Comparison of ENCODE assay signal across 8 mouse cellular contexts in genomic region chr1:155233378-155233777, GRCm38 (mm10). TPM values are rescaled to one million over a fixed set of nuclear protein-coding genes. Genes with fewer than 3 reads are reported as not detected.
DNase-seq lines count a peak whose midpoint lies in the region; ATAC-seq and TF ChIP-seq lines count a peak whose summit lies in the region.

No protein-coding gene starts in this region.

- TF ChIP-seq POLR2A in olfactory bulb, adult 2 months (IDR thresholded peaks at IDR 0.05; ENCODE audit: insufficient read depth, low read depth, low read length), result no peak

- H3K4me1 ChIP-seq in lung, embryonic 16.5 days (replicated peaks; ENCODE audit: control insufficient read depth, insufficient read depth, low read length), result peaks cover 33% of the 10 kb centered on the region
- peaks cover 82% of the 10 kb centered on the region for H3K4me1 ChIP-seq in hindbrain, embryonic 15.5 days (replicated peaks)
- H3K4me1 ChIP-seq in olfactory bulb, adult 2 months (ENCODE audit: control insufficient read depth, insufficient read depth, low read length), result peaks cover 61% of the 10 kb centered on the region

- no peak for DNase-seq in gastrocnemius, adult 2 months
- no peak for DNase-seq in gastrocnemius, adult 8-10 months (ENCODE audit: low spot score in 2 of 2)
- no peak for DNase-seq in lung, postnatal 36 days
- no peak for DNase-seq in urinary bladder, postnatal 10 days (ENCODE audit: low spot score)

- peaks cover 2% of the 10 kb centered on the region; the same call in 1 of the 2 replicates for H3K36me3 ChIP-seq in lung, embryonic 16.5 days (ENCODE audit: control insufficient read depth, insufficient read depth, low read length)
- H3K36me3 ChIP-seq in hindbrain, embryonic 15.5 days, result no peaks in the 10 kb centered on the region

- H3K27ac ChIP-seq in gastrocnemius, adult 2 months, result peak overlapping the region; percentile 78
- peak overlapping the region; percentile 73 for H3K27ac ChIP-seq in lung, embryonic 16.5 days (ENCODE audit: low read length)
- H3K27ac ChIP-seq in hindbrain, embryonic 15.5 days (replicated peaks), result peak overlapping the region; percentile 87
- H3K27ac ChIP-seq in olfactory bulb, adult 2 months (ENCODE audit: insufficient read depth, low read depth, low read length), result peak overlapping the region; percentile 72

- H3K27me3 ChIP-seq in lung, embryonic 16.5 days (ENCODE audit: control insufficient read depth, insufficient read depth, low read depth, low read length), result no peaks in the 10 kb centered on the region
- H3K27me3 ChIP-seq in hindbrain, embryonic 15.5 days, result no peaks in the 10 kb centered on the region

- no peaks in the 10 kb centered on the region for H3K9me3 ChIP-seq in lung, embryonic 16.5 days (ENCODE audit: control insufficient read depth, low read length)
- H3K9me3 ChIP-seq in hindbrain, embryonic 15.5 days, result no peaks in the 10 kb centered on the region

- 59% methylated on average over 9 of the region's 9 CpGs for WGBS in lung, embryonic 16.5 days
- WGBS in hindbrain, embryonic 15.5 days, result 59% methylated on average over 9 of the region's 9 CpGs
- 83% methylated on average over 9 of the region's 9 CpGs for WGBS in olfactory bulb, adult 2 months

- H3K4me3 ChIP-seq in gastrocnemius, adult 2 months, result peak overlapping the region; percentile 51
- H3K4me3 ChIP-seq in lung, embryonic 16.5 days (ENCODE audit: low read length), result no peak overlapping the region
- H3K4me3 ChIP-seq in hindbrain, embryonic 15.5 days, result no peak overlapping the region
- no peak overlapping the region for H3K4me3 ChIP-seq in olfactory bulb, adult 2 months (ENCODE audit: insufficient read depth, low read depth, low read length)

- TF ChIP-seq CTCF in gastrocnemius, adult 2 months (IDR thresholded peaks at IDR 0.05), result no peak
- no peak for TF ChIP-seq CTCF in olfactory bulb, adult 2 months (IDR thresholded peaks at IDR 0.05; ENCODE audit: insufficient read depth, low read depth, low read length)

- no peak for ATAC-seq in lung, embryonic 16.5 days (ENCODE audit: low read depth)
- no peak for ATAC-seq in hindbrain, embryonic 15.5 days (ENCODE audit: low FRiP score, low read depth)
- ATAC-seq in monocyte, adult 5-6 weeks (replicated peaks; ENCODE audit: insufficient number of reproducible peaks, low FRiP score, low TSS enrichment, poor library complexity, severe bottlenecking), result no peak

- intact Hi-C loops in gastrocnemius, adult 2 months (cut with DNase I), result no loop called here

- H3K9ac ChIP-seq in lung, embryonic 16.5 days (ENCODE audit: low read length), result no peak overlapping the region
- H3K9ac ChIP-seq in hindbrain, embryonic 15.5 days, result no peak overlapping the region

- H3K4me2 ChIP-seq in lung, embryonic 16.5 days (ENCODE audit: low read depth, low read length), result no peak overlapping the region
- H3K4me2 ChIP-seq in hindbrain, embryonic 15.5 days, result no peak overlapping the region

RNA-seq across cellular contexts. Expression of gene BC034090, which starts 10.9 kb away (rescaled TPM):
- 1 to 10 TPM in 1 of 2 experiments, under 1 TPM in 1; 0.94 to 1.8 TPM for total RNA-seq in gastrocnemius, adult 2 months (2021)
- 1 to 10 TPM in 2 of 4 experiments, under 1 TPM in 2; 0.32 to 1.5 (median 1.0) TPM for total RNA-seq in gastrocnemius, adult 8-10 months (2022)
- polyA plus RNA-seq in lung, embryonic 16.5 days (2015; fragmentation: Nextera tagmentation; extraction: Ambion mirVana), result 4.4 and 4.8 TPM in 2 replicates
- polyA plus RNA-seq in hindbrain, embryonic 15.5 days (2015; fragmentation: Nextera tagmentation; extraction: Ambion mirVana), result 6.4 and 6.6 TPM in 2 replicates
- polyA plus RNA-seq in olfactory bulb, adult 2 months (2012; ENCODE audit: insufficient read depth, insufficient read length, low replicate concordance, missing spikeins), result not detected in 2 replicates
- 0.48 TPM in 1 of 3 replicates, not detected in the others for total RNA-seq in monocyte, adult 5-6 weeks (2017)
